Mouse (Mus musculus): ENCODE measurements around the gene Rp9.
A peak's percentile ranks its signal among the peaks of the same experiment; 100 is the strongest.
"Not testable (repeated sequence)": the region's sequence is repeated elsewhere in the genome, so short reads cannot be mapped to it uniquely, and the experiment has no call there.

The Rp9 gene

GRCm38 (mm10) chr9:22420491-22420890, 49.1 kb downstream of the Rp9 start:
- peak; percentile 26 for DNase-seq (ENCODE audit: extremely low spot score)

GRCm38 (mm10) chr9:22419877-22420276, 49.7 kb downstream of the Rp9 start:
- no peak for DNase-seq (ENCODE audit: extremely low spot score)

- no peak for DNase-seq (ENCODE audit: extremely low spot score)
Observed at GRCm38 (mm10) chr9:22417547-22417946, 52.0 kb downstream of the Rp9 start.

DNA sequence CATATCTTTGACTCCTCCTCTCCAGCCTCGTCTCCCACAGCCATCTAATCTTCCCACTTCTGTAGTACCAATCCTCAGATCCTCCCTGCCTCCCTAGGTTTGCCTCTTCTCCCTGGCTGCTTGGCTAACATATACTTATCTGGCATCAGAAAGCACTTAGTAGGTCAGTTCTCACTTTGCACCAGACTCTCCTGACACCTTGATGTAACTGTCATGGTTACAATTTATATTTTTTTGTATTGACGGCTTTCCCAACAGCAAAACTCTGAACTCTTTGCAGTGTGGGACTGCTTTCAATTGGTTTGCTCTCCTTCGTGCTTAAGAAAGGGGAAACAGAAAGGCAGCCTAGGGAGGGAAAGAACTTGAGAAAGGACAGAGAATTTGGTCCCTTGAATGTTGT, 53.4 kb downstream of the Rp9 start:
- no peak for DNase-seq (ENCODE audit: extremely low spot score)

DNA sequence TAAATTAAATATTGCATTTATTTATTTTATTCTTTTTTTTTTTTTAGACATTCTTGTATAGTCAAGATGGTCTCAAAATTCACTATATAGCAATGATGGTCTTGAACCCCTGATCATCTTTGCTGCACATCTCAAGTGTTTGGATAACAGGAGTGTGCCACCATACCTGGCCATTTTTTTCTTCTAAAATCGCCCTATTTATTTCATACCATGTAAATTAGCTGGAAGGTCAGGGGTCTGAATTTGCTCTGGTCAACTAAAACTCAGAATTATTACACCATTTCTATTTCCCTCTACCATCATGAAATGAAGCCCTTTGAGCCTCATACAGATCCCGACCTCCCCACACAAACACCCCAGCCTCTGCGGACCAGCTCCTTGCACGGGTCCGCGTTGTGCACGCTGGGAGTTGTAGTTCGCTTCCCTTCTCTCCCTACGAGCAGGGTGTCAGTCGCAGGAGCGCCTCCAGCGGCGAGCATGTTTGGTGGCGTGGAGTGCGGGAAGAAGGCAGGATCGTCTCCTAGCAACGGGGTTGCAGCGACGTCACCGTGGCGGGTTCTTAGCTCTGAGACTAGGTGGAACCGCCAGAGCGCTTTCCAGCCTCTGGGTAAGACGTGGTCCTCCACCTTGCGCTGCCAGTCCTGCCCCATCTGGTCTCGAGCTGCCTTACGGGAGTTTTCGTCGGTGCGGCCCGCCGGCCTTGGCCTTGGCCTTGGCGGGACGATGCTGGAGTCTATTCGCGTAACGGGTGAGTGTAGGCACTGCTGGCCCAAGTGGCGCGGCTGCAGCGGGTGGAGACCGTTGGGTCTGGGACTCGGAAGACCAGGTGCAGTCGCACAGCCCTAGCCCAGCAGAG, 58.3 kb downstream of the Rp9 start, which contains the start of gene 9530077C05Rik:
9530077C05Rik (plus strand) TSS at position 512 of the 856 bp plus-strand sequence.
- peak; percentile 95 for DNase-seq (ENCODE audit: extremely low spot score)

DNA sequence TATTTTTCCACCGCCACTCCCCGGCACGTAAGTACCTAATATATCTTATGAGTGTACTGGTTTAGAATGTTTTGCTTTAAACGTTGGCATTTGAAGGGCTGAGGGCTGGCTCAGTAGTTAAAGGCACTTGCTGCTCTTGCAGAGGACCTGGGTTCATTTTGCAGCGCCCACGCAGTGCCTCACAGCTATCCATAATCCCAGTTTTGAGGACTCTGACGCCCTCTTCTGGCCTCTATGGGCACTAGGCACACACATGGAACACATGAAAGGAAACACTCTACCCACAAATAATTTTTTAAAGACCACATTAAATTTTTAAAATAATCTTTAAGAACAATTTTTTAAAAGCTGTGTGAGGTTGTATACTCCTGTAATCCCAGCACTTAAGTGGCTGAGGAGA, 60.0 kb downstream of the Rp9 start:
- DNase-seq (ENCODE audit: extremely low spot score) = no peak

DNA sequence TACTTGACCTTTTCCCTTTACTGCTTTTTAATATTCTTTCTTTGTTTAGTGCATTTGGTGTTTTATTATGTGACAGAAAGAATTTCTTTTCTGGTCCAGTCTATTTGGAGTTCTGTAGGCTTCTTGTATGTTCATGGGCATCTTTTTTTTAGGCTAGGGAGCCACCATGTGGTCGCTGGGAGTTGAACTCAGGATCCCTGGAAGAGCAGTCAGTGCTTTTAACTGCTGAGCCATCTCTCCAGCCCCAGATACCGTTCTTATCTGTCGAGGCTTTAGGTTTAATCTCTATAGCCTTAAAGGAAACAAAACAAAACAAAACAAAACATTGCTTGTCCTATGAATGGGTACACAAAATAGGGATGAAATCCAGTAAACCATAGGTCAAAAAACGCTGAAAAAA, 61.2 kb downstream of the Rp9 start:
- DNase-seq (ENCODE audit: extremely low spot score) = not testable (repeated sequence)

DNA sequence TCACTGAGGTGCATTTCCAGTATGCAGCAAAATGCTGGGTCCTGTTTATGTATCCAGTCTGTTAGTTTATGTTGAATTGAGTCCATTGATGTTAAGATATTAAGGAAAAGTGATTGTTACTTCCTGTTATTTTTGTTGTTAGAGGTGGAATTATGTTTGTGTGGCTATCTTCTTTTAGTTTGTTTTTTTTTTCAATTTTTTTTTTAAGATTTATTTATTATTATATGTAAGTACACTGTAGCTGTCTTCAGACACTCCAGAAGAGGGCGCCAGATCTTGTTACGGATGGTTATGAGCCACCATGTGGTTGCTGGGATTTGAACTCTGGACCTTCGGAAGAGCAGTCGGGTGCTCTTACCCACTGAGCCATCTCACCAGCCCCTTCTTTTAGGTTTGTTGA, 61.9 kb downstream of the Rp9 start:
- DNase-seq (ENCODE audit: extremely low spot score) = not testable (repeated sequence)

- DNase-seq (ENCODE audit: extremely low spot score) = no peak
Observed at GRCm38 (mm10) chr9:22405414-22405813, 64.1 kb downstream of the Rp9 start.

DNA sequence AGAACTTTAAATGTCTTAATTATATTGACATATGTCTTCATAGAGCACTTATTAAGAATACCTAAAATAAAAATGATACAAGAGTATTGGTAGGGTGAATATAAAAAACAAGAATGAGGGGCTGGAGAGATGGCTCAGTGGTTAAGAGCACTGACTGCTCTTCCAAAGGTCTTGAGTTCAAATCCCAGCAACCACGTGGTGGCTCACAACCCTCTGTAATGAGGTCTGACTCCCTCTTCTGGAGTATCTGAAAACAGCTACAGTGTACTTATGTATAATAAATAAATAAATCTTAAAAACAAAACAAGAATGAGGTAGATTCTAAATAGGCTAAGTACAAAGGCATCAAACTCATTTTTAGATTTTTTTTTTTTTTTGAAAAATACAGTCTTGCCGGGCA, 66.0 kb downstream of the Rp9 start:
- not testable (repeated sequence) for DNase-seq (ENCODE audit: extremely low spot score)

- DNase-seq (ENCODE audit: extremely low spot score) = no peak
Observed at GRCm38 (mm10) chr9:22402976-22403375, 66.6 kb downstream of the Rp9 start.

DNA sequence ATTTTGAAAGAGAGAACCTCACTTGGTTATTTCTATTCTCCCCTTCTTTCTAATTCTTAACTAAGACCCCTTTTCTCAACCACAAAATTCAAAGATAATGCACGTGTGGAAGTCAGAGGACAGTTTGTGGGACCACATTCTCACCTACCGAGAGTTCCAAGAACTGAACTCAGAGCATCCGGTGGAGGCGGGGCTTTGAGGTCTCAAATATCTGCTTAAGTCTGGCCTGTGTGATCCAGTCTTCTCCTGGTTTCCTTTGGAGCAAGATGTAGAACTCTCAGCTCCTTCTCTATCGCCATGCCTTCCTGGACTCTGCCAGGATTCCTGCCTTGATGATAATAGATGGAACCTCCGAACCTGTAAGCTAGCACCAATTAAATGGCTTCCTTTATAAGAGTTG, 67.5 kb downstream of the Rp9 start:
- DNase-seq (ENCODE audit: extremely low spot score) = no peak

DNA sequence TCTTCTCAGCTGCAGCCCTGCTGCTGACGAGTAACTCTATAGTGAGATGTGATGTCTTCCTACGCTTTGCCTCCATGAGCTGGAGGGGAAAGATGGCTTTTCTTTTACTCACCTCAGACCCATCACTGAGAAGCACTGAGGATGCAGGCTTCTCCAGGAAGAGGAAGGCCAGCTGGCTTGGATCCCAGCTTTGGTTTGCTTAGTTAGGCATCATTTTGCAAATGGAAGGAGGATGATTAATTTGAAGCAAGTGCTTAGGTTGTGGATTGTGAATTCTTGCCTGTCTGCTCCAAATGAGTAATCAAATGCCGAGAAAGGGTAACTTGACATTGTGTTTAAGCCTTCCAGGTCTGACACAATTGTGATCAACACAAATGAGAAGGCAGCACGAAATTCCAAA, 70.5 kb downstream of the Rp9 start:
- DNase-seq (ENCODE audit: extremely low spot score) = no peak

DNA sequence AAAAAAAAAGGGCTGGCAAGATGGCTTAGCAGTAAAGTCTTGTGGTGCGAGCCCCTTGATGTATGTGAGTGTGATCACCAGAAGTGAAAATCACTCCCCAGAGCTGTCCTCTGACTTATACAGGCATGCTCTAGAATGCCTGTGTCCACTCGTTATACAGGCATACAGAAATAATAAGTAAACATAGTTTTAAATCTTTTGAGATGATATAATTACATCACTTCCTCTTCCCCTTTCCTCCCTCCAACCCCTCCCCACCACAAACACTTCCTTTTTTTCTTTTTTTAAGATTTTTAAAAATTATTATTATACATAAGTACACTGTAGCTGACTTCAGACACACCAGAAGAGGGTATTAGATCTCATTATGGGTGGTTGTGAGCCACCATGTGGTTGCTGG, 74.8 kb downstream of the Rp9 start:
- no peak for DNase-seq (ENCODE audit: extremely low spot score)

- no peak for DNase-seq (ENCODE audit: extremely low spot score)
Observed at GRCm38 (mm10) chr9:22390390-22390789, 79.2 kb downstream of the Rp9 start.

GRCm38 (mm10) chr9:22389736-22390245, 79.8 kb downstream of the Rp9 start:
- no peak for DNase-seq (ENCODE audit: extremely low spot score)

- peak; percentile 96 for DNase-seq (ENCODE audit: extremely low spot score)
Observed at GRCm38 (mm10) chr9:22389021-22389476, 80.5 kb downstream of the Rp9 start, which contains the start of gene Anln. Anln (minus strand) TSS chr9:22389188.

GRCm38 (mm10) chr9:22388401-22388980, 81.1 kb downstream of the Rp9 start:
- DNase-seq (ENCODE audit: extremely low spot score) = no peak

- DNase-seq (ENCODE audit: extremely low spot score) = no peak
Observed at GRCm38 (mm10) chr9:22387901-22388300, 81.6 kb downstream of the Rp9 start.

DNA sequence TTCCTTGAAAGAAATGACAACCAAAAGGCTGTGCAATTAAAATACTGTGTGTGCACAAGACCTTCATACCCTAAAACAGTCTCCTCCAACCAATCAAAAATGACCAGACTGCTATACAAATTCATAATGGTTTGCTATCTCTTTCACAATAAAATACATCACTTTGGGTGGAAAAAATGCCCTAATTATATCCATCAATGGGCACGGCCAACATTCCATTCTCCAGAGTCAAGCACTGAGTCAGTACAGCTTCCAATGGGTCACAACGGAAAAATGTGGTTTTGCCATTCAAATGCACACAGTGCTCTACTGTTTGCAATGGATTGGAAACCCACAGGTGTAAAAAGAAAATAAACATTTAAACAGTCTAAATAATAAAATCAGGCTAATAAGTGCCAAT, 83.7 kb downstream of the Rp9 start:
- DNase-seq (ENCODE audit: extremely low spot score) = no peak

- no peak for DNase-seq (ENCODE audit: extremely low spot score)
Observed at GRCm38 (mm10) chr9:22376086-22376485, 93.5 kb downstream of the Rp9 start.

DNA sequence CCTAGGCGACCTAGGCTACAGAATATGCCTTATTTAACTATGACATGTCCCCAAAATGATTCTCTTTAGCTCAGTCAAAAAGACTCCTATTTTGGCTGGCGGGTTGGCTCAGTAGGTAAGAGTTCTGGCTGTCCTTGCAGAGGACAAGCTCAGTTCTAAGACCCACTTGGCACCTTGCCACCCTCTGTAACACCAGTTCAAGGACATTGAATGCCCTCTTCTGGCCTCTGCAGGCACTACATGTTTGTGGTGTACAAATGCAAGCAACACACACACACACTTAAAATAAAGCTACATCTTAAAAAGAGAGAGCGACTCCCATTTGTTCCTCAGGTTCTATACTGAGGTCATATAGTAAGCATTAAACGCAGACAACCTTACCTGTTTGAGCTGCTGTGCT, 96.8 kb downstream of the Rp9 start:
- DNase-seq (ENCODE audit: extremely low spot score) = no peak

- no peak for DNase-seq (ENCODE audit: extremely low spot score)
Observed at GRCm38 (mm10) chr9:22368030-22368429, 101.5 kb downstream of the Rp9 start.
